Mouse (Mus musculus) right cerebral cortex, adult 18-20 months (tissue): Measurements from ENCODE around the gene A230050P20Rik.

Experiments
- DNase-seq: peaks from one replicate; pipeline ENCODE4 v3.0.0; 2022; ENCODE audit warnings: mixed read lengths

Gene A230050P20Rik

DNA sequence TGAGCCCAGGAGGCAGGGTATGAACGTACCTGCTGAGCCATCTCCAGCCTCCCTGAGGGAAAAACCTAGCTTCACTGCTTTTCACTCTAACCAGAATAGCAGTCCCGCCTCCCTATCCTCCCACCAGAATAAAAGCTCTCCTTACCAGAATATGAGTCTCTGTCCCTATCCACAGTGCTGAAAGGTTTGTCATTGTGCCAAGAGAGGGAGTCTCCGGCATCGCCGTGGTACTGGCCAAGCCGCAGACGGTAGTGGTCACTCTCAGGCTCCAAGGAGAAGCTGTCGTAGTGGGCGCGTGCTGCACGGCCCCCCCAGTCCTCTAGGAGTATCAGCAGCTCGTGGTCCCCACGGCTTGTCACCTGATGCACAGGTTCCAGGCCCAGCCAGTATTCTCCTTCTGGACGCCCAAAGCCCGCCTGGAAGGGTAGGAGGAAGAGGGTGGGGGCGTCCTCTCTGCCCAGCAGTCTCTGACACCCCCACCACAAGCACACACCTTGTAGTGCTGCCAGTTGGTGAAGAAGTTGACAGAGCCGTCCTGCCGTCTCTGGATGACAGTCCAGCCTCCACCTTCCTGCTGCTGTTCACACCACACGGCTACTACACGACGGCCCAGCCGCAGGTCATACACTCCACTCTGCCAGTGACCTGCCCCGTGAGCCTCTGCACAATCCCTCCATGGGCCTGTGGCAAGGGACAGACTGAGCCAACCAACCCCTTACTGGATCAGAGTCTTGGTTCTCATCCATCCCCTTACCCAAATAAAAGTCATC is 6.8 kb downstream of the A230050P20Rik start:
- DNase-seq: peak; percentile 66

DNA sequence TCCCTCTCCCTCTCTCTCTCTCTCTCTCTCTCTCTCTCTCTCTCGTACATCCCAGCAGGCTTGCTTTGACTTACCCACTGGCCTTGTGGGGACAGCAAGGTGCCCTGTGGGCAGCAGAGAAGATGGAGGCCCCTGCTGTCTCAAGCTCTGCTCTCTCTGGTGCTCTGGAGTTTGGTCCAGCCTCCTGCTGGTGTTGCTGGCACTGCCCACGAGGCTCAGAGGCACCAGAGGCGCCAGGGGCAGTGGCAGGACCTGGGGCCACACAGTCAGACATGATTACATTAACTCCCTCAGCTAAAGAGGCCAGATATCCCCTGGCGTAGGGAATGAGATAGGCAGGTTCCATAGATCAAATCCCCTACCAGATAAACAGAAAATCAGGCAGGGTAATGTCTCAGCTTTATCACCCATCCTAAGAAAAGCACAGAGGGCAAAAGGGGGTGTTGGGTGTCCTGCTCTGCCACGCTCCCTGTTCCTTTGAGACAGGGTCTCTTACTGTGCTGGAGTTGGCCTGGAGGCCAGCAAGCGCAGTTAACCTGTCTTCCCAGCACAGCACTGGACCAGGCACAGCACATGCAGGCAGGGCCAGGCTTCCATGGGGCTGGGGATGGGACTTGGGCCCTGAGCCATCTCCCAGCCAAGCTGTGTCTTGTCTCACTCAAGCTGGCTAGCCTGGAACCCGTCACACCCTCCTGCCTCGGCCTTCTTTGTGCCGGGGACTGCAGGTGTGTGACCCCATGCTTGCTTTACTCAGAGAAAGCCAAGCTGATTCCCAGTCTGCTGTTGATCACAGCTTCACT is 8.1 kb downstream of the A230050P20Rik start:
- DNase-seq: no peak

DNA sequence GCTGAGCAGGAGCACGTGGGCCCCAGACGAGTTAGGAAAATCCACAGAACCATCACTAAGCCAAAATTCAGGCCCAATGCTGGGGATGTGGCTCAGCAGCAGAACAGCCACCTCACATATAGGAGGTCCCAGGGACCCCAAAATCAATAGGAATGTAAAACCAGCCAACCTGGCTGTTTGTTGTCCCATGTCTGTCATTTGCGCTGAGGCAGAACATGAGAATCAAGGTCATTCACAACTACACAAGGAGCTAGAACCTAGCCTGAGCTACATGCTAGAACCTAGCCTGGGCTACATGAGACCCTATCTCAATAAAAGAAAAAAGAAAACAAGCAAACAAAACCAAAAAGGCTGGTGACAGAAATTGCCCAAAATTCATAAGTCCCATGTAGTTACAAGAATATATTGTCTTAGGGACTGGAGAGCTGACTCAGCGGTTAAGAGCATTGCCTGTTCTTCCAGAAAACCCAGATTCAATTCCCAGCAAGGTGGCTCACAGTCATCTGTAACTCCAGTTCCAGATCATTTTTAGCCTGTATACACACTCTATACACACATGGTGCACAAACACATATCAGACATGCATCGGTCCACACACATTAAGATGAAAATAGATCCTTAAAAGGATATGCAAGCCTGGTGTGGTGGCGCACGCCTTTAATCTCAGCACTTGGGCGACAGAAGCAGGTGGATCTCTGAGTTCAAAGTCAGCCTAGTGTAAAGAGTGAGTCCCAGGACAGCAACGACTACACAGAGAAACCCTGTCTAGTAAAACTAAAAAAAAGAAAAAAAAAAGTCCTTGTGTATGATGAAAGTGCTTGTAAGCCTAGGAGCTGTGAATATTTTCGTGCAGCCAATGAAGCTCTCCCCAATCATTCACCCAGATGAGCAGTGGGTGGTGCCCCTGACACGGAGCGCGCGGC is 8.9 kb downstream of the A230050P20Rik start:
- DNase-seq: no peak

DNA sequence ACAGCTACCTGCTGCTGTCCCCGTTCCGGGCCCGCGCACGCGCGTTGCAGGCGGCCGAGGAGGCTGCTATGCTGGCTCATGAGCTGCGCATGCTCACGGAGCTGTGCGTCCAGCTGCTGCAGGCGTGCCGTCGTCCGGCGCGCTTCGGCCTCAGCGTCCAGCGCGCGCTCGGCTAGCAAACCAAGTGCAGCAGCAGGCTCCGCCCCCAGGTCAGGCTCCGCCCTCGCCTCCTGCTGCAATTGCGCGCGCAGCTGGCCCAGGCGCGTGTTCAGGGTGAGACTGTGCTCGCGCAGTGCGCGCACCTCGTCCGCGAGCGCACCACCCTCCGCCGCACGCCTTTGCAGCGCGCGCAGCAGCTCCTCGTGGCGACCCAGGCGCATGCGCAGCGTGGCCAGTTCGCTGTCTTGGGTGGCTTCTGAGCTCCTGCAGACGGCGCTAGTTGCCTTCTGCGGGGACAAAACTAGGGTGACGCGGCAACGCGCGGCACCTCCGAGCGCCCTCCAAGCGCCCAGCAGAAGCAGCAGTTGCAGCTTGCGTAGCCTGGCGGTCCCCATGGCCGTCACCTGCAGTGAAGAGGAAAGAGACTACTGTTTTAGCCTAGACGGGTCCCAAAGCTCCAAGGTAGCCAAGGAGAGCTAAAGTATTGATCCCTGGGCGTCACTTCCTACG is 9.7 kb downstream of the A230050P20Rik start:
- DNase-seq: peak; percentile 100

DNA sequence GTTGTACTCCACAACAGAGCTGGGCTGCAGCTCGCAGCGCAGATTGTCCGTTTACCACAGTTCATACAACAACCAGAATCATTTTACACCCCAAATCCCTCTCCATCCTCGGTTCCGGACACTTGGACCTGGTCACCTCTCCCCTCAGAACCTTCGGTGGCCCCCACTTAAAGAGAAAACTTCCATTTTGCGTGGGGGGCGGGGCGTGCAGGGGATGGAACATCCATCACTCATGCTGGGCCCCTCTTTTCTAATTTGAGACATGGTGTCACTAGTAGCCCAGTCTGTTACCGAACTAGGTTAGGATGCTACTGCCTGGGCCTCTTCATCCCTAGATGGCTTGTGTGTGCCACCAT is 10.2 kb downstream of the A230050P20Rik start:
- DNase-seq: no peak

DNA sequence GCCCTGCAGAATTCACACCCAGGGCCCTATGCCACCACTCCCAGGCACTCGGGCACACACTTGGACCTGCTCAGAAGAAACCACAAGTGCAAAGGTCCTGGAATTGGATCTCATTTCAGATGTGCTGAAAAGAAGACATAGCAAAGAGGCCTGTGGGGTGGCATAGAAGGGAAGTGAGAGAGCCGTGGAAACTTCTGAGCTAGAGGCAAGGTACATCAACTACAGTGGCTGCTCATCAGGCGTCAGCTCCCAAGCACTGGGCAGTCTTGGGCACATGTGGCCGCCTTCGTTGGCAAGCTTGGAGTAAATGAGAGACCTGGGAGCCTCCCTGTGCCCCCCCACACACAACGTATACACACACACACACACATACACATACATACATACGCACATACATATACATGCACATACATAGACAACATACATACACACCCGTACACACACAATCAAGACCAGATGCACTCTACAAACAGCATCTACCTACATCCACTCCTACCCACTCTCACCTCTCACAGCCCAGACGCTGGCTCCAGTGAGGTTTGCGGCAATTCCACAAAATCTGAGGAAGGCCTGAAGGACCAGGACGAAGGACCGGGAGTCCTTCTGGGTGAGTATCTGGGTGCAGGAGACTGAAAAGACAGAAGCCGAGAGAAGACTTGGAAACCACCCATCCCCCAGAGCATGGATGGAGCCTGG is 10.8 kb downstream of the A230050P20Rik start, which contains the start of gene Angptl6:
Gene Angptl6 (minus strand): TSS at position 631 of the 696 bp plus-strand sequence.
- DNase-seq: no peak

DNA sequence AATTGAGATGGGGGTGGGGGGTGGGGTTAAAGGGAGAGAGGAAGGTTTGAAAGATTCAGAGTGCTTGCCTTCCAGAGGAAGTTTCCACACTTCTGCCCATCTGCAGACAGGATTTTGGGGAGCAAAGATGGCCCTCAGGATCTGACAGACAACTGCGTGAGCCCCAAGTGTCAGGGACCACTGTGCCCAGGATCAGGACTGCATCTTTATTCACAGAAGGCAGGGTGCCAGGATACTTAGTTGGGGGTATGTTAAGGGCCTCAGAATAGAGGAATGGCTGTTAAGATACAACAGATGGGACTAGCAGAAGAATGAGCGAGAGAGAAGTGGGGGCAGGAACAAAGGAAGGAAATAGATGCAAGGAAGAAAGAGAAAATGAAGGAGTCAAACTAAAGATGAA is 18.1 kb downstream of the A230050P20Rik start:
- no peak for DNase-seq

DNA sequence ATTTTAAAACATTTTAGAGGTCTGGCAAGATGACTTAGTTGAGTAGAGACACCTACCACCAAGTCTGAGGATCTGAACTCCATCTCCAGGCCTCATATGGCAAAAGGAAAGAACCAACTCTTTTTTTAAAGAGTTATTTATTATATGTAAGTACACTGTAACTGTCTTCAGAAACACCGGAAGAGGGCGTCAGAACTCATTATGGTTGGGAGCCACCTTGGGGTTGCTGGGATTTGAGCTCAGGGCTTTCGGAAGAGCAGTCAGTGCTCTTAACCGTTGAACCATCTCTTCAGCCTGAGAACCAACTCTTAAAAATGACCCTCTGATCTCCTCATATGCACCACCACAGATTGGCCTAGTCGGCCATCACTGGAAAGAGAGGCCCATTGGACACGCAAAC is 18.7 kb downstream of the A230050P20Rik start:
- DNase-seq: no peak

DNA sequence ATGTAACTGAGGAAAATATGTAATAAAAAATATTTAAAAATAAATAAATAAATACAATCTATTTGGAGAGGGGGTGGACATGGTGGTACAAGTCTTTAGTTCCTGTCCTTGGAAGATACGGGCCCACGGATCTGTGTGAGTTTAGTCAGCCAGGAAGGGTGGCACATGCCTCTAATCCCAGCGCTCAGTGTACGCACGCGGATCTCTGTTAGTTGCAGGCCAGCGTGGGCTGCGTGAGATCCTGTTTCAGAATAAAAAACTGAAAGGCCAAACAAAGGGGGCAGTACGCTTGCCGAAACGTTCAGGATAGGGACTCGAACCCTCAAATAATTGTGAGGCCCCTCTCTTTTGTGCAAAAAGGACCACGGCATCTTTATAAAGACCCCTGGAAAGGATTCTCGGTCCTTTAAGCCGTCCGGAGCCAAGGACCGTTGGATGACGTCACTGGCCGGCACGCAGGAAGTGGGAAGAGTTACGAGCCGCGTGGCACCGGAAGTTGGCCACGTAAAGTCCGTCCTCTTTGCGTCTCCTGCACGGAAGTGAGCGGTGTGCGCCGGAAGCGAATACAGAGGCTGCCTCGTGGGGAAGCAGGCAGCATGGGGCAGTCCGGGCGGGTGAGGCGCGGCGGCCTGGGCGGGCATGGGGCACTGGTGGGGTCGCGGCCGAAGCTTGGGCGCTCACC is 19.4 kb downstream of the A230050P20Rik start, which contains the start of gene Ppan:
Gene Ppan (plus strand): TSS at position 472 of the 682 bp plus-strand sequence.
- DNase-seq: peak; percentile 98

DNA sequence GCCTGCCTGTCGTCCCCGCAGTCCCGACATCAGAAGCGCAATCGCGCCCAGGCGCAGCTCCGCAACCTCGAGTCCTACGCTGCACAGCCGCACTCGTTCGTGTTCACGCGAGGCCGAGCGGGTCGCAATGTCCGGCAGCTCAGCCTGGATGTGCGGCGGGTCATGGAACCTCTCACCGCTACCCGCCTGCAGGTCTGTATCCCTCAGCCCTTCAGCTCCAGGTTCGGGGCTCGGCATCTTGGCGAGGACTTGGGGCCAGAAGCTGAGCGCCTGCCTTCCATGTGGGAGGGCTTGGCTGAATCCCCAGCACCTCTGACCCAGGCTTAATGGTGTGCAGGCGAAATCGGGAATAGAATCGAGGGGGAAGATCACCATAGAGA is 19.9 kb downstream of the A230050P20Rik start:
- no peak for DNase-seq

DNA sequence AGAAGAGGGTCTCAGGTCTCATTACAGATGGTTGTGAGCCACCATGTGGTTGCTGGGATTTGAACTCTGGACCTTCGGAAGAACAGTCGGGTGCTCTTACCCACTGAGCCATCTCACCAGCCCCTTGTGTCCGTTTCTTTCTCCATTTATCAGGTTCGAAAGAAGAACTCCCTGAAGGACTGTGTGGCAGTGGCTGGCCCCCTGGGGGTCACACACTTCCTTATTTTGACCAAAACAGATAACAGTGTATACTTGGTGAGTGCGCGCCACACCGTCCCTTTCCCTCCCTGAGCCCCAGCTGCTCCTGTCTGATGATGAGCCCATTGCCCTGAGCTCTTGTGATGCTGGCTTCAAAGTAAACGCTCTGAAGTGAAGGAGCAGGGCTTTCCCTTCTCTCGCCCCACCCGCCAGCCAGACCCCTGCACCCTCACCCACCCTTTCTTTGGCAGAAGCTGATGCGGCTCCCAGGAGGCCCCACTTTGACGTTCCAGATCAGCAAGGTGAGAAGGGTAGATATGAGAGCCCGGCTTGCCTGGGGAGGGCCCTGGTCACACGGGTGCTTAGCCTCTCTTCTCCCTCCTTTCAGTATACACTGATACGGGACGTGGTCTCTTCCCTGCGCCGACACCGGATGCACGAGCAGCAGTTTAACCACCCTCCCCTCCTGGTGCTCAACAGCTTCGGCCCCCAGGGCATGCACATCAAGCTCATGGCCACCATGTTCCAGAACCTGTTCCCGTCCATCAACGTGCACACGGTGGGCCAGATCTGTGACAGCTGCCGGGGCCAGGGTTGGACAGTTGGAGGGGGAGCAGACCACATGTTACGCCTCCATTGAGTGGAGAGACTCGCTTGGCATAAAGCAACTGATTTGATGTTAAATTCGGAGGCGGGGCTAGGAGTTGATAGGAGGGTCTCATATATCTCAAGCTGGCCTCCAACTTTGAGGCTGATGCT is 21.0 kb downstream of the A230050P20Rik start:
- DNase-seq: no peak

DNA sequence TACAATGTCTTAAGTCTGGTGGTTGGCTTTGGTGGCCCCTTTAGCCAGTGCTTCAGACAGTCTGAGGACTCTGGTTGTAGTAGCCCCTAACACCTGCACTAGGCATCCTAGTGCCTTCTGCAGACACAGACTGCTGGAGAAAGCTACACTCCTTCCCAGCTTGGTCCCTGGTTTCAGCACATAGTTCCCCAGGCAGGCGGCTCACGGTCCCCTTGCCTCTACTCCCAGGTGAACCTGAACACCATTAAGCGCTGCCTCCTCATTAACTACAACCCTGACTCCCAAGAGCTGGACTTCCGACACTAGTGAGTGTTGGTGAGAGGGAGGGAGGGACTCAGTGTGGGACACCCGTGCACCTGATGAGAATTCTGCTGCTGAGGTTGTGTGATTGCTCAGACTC is 22.0 kb downstream of the A230050P20Rik start:
- DNase-seq: no peak

DNA sequence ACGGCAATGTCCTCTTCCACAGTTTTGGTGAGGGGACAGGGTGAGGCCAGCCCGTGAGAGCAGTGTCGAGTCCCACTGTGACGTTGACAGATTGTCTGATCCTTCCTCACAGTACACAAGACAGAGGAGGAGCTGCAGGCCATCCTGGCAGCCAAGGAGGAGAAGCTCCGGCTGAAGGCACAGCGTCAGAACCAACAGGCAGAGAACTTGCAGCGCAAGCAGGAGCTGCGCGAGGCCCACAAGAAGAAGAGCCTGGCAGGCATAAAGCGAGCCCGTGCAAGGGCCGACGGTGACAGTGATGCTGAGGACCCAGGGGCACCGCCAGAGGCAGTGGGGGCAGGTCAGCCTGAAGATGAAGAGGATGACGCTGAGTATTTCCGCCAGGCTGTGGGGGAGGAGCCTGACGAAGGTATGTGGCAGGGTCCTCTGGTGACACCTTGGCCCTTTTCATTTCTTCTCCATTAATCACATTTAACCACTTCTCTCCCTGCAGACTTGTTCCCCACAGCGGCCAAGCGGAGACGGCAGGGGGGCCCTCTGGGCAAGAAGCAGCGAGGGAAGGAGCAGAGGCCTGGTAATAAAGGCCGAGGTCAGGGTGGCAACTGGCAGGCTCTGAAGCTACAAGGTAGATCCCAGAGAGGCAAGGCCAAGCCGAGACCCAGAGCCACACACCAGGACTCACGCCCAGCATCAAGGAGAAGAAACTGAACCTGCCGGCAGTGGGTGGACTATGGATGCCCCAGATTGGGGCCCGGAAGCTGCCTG is 23.1 kb downstream of the A230050P20Rik start:
- no peak for DNase-seq

DNA sequence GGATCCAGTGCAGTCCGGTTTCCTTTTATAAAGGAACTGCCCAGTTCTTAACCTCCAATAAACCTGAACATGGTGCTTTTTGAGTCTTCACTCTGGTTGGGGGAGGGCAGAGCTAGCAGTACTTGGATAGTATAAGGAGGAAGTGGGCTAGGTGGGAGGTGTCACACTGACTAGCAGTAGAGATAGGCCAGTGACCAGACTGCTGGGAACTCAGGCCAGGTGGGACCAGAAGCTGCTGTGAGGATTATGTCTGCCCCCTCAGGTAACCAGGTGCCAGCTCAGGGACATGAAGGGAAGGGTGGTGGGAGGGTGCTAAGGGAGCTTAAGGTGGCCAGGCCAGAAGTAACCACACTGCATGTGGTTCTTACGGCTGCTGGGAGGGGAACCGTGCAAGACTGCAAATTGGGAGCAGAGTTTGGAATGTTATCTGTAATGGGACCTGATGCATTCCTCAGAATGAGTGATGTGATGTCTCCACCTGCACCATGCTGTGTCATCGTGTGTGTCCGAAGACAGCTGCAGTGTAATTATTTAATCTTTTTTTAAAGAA is 23.7 kb downstream of the A230050P20Rik start:
- DNase-seq: no peak

DNA sequence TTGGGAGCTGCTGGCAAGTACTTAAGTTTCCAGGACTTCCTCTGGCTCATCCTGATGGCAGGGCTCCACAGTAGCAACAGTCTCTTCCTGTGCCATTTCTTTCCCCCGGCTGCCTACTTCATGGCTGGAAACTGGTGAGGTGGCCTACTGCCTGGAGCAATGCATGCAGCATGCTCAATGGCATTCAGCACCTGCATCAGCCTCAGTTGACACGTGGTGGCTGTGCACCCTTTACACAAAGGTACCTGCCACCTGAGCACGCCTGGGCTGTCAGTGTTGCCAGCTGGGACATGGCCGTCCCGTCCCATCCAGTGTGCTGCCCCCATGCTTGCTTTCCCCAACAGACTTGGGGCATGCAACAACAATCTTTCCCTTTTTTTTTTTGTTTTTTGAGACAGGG is 24.6 kb downstream of the A230050P20Rik start:
- no peak for DNase-seq

DNA sequence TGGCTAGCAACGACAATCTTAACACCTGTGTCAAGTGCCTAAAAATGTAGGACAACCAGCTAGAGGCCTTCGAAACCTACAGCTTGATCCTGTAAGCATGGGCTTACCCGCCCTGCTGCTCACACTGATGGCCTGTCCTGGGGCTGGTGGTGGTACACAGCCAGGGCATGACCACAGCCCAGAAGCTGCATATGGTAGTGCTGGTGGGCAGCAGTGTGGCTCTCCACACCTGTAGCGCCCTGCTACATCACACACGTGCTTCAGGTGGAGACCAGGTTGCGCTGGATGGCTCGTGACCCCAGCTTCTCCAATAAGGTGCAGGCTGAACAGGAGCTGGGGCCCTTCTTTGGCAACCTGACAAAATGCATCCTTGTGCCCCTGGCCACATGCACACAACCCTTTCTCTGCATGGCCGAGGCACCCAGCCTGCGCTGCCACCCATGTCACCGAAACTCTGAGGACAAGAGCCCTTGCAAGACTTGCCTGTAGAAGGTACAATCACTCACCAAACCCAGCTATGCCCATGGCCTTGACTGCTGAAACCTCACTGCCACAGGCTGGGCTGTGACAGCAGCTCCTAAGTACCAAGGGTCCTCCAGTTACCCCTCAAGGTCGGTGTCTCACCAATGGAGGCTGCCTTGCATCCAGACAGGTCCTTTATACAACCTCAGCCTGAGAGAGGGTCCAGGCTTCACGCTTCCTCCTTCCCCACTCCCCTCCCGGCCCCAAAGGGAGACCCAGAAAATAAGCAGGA is 25.3 kb downstream of the A230050P20Rik start:
- DNase-seq: no peak

DNA sequence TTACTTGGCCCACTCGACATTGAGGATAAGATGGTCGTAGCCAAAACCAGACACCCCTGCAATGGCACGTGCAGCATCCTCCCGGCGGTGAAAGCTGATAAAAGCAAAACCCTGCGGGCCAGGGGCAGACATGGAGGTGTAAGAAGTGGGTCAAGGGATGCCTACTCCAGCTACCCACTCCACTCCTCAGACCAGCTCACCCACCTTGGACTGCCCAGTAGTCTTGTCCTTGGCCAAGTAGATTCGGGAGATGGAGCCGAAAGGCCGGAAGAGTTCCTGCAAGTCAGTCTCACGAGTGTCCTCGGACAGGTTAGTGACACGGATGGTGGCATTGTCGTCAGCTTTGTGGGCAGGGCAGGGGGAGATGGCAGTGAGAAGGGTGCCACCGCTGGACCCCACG is 26.2 kb downstream of the A230050P20Rik start:
- no peak for DNase-seq

DNA sequence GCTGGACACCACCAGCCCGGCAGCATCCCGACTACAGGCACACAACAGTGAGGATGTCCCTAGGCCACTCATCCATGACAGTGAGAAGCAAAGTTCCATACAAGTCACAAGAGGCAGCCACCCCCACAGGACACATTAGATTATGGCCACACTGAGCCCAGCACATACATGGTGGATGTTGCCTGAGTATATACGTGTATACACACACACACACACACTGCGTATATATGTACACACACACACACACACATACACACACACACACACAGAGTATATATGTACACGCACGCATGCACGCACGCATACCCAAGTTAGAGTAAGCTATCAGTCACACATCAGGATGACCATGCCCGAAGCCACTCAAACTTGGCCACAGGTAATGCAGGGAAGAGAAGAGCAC is 26.9 kb downstream of the A230050P20Rik start:
- no peak for DNase-seq
